Mouse (Mus musculus): ENCODE measurements around the gene Tmem181a.
"Not testable (repeated sequence)": the region's sequence is repeated elsewhere in the genome, so short reads cannot be mapped to it uniquely, and the experiment has no call there.

The Tmem181a gene

GRCm38 (mm10) chr17:6305656-6306270 lies 49.1 kb downstream of the Tmem181a start:
- not testable (repeated sequence) for DNase-seq (ENCODE audit: low spot score)

DNA sequence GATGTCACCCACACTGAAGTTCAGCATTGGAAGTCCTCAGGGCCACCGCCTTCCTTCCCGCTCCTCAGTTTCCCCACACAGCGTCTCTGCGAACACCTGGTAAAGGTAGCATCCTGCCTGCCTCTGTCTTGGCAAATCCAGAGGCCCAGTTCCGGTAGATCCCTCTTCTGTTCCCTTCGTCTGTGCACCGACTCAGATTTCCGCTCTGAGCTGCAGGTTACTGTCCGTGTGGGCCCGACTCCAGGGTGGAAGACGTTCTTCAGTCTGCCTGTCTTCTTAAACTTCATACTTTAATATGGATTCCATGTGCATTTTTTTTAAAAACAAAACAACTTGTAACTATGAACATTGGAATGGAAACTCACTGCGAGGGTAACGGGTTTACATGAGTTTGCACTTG lies 49.8 kb downstream of the Tmem181a start:
- not testable (repeated sequence) for DNase-seq (ENCODE audit: low spot score)

GRCm38 (mm10) chr17:6311716-6312115 lies 55.1 kb downstream of the Tmem181a start:
- DNase-seq (ENCODE audit: low spot score) = not testable (repeated sequence)

- DNase-seq (ENCODE audit: low spot score) = not testable (repeated sequence)
Observed at GRCm38 (mm10) chr17:6312755-6313154, 56.1 kb downstream of the Tmem181a start.

DNA sequence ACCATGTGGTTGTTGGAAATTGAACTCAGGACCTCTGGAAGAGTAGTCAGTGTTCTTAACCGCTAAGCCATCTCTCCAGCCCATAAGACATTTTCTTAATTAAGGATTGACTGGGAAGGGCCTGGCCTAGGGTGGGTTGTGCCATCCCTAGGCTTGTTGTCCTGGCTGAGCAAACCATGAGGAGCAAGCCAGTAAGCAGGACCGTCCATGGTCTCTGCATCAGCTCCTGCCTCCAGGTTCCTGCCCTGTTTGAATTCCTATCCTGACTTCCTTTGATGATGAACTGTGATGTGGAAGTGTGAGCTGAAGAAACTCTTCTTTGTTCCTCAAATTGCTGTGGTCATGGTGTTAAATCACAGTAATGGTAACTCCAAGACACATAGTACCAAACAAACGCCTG lies 57.8 kb downstream of the Tmem181a start:
- DNase-seq (ENCODE audit: low spot score) = not testable (repeated sequence)

GRCm38 (mm10) chr17:6315706-6316105 lies 59.0 kb downstream of the Tmem181a start:
- DNase-seq (ENCODE audit: low spot score) = not testable (repeated sequence)

DNA sequence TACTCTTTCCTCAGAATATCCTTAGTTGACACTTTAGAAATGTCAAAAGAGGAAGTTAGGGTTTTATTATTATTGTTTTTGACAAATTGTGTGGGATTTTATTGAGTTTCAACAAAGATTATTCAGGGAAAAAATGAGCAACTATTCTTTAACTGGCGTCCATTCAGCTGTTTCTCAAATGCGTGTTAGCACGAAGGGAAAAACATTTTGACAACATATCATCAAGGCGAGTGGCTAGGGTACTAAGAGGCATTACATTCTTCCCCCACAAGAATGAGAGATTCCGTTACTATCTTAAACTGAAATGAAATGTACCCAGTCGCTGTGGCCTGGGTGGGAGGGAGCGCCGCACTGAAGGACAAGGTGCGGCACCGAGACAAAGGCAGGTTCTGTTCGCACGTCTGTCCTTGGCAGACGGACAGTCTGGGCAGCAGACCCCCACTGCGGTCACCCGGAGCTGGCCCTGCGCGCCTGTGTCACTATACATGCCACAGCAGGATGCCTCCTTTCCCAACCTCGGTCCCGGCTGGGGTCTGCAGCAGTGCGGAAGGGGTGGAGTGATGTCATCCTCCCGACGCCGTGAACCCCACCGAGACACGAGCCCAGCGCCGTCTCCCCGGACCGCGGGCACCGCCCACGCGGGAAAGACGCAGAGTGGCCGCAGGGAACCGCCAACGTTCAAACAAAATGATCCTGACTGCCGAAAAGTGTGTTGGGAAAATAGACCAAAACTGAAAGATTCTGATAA lies 59.9 kb downstream of the Tmem181a start:
- DNase-seq (ENCODE audit: low spot score) = peak; percentile 49

GRCm38 (mm10) chr17:6317339-6317985 lies 60.8 kb downstream of the Tmem181a start, which contains the start of gene Dynlt1a:
TSS of gene Dynlt1a (minus strand) at chr17:6317500.
- DNase-seq (ENCODE audit: low spot score) = peak; percentile 97

- not testable (repeated sequence) for DNase-seq (ENCODE audit: low spot score)
Observed at GRCm38 (mm10) chr17:6321081-6321777, 64.6 kb downstream of the Tmem181a start.

DNA sequence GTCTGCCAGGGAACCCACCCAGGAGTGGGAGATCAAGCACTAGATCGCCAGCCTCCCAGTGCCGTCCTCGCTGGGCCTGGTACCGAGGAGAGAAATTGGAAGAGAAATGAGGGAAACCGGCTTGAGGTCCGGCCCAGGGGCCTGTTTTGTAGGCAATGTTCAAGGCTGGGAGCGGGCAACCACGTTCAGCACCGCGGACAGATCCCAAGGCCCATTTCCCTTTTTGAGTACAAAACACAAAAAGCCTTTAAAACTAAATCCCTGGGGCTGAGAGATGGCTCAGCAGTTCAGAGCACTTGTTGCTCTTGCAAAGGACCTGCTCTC lies 65.1 kb downstream of the Tmem181a start:
- not testable (repeated sequence) for DNase-seq (ENCODE audit: low spot score)

DNA sequence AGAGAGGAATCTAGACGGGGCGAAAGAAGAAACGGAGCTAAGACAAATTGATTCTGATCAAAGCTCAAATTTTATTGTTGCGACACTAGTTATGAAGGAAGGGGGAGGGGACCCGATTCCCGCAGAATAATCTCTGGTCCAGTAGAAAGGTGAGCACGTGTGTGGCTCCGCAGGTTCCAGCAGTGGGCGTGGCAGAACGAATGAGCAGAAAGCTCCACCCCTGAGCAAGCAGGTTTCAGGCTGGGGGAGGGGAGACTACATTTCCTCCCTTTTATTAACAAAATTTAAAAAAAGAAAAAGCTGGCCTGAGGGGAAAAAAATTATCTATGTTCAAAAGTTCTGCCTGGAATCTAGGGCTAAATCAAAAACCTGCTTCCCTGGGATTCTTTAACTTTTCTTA lies 68.4 kb downstream of the Tmem181a start:
- DNase-seq (ENCODE audit: low spot score) = not testable (repeated sequence)

- DNase-seq (ENCODE audit: low spot score) = not testable (repeated sequence)
Observed at GRCm38 (mm10) chr17:6325543-6325942, 68.9 kb downstream of the Tmem181a start.

DNA sequence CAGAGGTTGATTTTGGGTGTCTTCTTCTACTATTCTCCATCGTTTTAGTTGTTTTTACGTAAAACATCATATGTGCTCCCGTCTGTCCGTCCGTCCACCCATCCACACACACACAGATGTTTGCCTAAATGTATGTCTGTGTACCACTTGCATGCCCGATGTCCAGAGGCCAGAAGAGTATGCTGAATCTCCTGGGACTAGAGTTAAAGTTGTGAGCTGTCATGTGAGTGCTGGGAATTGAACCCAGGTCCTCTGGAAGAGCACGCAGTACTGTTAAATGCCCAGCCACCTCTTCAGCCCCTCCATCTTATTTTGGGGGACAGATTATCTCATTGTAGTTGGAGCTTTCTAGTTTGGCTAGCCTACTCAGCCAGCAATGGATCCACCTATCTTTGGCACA lies 70.9 kb downstream of the Tmem181a start:
- not testable (repeated sequence) for DNase-seq (ENCODE audit: low spot score)

DNA sequence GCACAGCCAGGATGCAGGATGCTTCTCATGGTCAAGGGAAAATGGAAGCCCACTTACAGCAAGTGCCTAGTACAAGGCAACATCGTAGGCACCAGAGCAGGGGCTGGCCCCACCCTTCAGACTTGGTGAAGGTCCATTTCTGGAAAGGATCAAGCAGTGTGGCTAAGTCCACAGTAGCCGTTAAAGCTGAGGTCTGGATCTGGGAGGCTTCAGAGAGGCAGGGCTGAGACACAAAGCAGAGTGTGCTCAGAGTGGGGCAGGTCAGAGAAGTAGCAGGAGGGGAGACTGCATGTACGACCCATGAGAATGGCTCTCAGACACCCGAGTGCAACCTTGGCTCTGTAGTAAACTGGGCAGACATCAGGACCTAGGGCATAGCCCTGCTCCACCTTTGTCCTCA lies 72.3 kb downstream of the Tmem181a start:
- not testable (repeated sequence) for DNase-seq (ENCODE audit: low spot score)

GRCm38 (mm10) chr17:6342606-6343294 lies 86.1 kb downstream of the Tmem181a start:
- DNase-seq (ENCODE audit: low spot score) = not testable (repeated sequence)

DNA sequence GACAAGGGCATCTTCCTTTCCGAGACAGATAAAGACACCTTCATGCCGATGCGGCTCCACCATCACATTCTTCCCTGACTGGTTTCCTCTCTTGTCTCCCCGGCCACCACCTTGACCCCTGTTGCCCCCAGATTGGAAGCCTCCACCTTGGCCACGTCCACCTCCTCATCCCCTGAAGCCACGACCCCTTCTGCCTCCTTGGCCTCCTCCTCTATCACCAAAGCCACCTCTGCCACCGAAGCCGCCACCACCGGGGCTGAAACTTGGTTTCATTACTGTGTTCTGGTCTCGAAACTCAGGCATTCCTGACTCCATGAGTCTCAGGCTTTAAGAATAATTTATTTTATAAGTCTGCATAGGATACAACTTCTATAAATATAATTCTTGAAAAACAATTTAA lies 98.6 kb downstream of the Tmem181a start:
- DNase-seq (ENCODE audit: low spot score) = not testable (repeated sequence)
